ENCODE assay signal across 16 mouse cellular contexts in the genomic region with DNA sequence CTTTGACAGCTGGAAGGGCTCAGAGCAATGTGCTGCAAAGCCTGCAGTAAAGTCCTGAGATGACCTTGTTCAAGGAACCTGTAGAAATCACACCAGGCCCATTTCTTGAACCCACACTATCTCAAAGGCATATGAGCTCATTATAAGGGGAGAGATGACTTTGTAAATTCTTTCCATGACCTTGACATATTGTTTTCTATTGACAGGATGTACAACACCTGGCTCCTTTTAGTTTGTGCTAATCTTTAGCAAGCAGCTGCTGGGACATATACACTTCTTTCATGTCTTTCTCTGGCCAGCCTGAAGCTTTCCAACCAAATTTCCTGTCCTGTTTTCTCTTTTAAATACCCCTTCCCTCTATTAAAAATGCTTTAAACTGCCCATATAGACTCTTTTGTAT.
"Had no signal": no experiment of that assay in that cellular context is flagged by ENCODE, and none has a peak within 500 bp of the region (broad histone marks: within the 10 kb centered on the region; RNA-seq: fewer than 3 reads in every experiment).

No protein-coding gene starts in this region.

- DNase-seq: kidney, adult 8-10 months; kidney, postnatal 14 days; kidney, postnatal 4 days; left cerebral cortex, postnatal 4 days; liver, postnatal 0 days; lung, postnatal 14 days; lung, postnatal 4 days; midbrain, embryonic 14.5 days; right cerebral cortex, postnatal 14 days had no signal

- H3K9ac ChIP-seq: kidney, embryonic 15.5 days; limb, embryonic 12.5 days; limb, embryonic 15.5 days; liver, embryonic 14.5 days; liver, postnatal 0 days; lung, embryonic 15.5 days had no signal

- H3K36me3 ChIP-seq: kidney, embryonic 15.5 days; limb, embryonic 12.5 days; limb, embryonic 15.5 days; lung, embryonic 15.5 days had no signal

- H3K4me1 ChIP-seq: limb, embryonic 12.5 days; limb, embryonic 15.5 days had no signal

- ATAC-seq: liver, postnatal 0 days had no signal

- H3K27me3 ChIP-seq: kidney, embryonic 15.5 days; limb, embryonic 12.5 days; limb, embryonic 15.5 days; lung, embryonic 15.5 days had no signal

- H3K4me3 ChIP-seq: kidney, embryonic 15.5 days; limb, embryonic 12.5 days; limb, embryonic 15.5 days; lung, embryonic 15.5 days had no signal

- H3K27ac ChIP-seq: kidney, embryonic 15.5 days; limb, embryonic 12.5 days; limb, embryonic 15.5 days; liver, embryonic 14.5 days; lung, embryonic 15.5 days had no signal

- H3K4me2 ChIP-seq: kidney, embryonic 15.5 days; limb, embryonic 12.5 days; limb, embryonic 15.5 days; liver, embryonic 11.5 days; lung, embryonic 15.5 days; midbrain, embryonic 11.5 days had no signal

- H3K9me3 ChIP-seq: kidney, embryonic 15.5 days; limb, embryonic 12.5 days; limb, embryonic 15.5 days; lung, embryonic 15.5 days had no signal
